Mouse (Mus musculus): ENCODE measurements at regions not wholly inside any gene's neighbourhood (a gene's known extent, or its start where the extent isn't known, plus 50 kb on each side); places are given as distances from the start of the nearest gene placed in this dataset.

DNA sequence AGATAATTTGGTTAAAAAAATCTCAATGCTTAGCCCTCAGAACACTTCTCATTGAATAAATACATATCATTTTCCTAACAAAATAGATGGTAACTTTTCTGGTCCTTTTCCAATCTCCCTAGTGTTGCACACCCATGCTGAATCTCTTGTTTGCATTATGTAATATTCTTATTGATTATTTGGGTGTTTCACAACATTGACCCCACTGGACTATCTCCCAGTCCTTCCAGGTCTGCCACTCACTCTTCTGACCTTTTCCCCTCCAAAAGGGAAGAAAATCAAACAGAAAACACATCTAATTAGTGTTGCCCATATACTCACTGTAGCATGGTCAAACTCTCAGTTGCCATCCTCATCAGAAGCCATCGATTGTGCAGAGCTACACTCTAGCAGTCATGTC lies 305.7 kb downstream of the 9330182O14Rik start:
- no peaks in the 10 kb centered on the region for H3K27me3 ChIP-seq (ENCODE audit: control insufficient read depth in 1 of 2, insufficient read depth in 2 of 2, low read length in 2 of 2)
- no peak overlapping the region for H3K9ac ChIP-seq (ENCODE audit: control insufficient read depth, low read depth, low read length, poor library complexity, severe bottlenecking)
- H3K9me3 ChIP-seq (replicated peaks; ENCODE audit: insufficient read depth, low read length) = no peaks in the 10 kb centered on the region
- no peak for DNase-seq (ENCODE audit: low read depth, low spot score)
- H3K4me3 ChIP-seq (ENCODE audit: control insufficient read depth in 1 of 2, insufficient read depth in 1 of 2, low read depth in 2 of 2, low read length in 2 of 2) = no peak overlapping the region
- no peak for TF ChIP-seq JUND (IDR thresholded peaks at IDR 0.05; ENCODE audit: low read depth, low read length)
- no peak for TF ChIP-seq MEF2A (IDR thresholded peaks at IDR 0.05; ENCODE audit: extremely low read depth, insufficient replicate concordance, low read depth, low read length, poor library complexity, severe bottlenecking)
- TF ChIP-seq RCOR1 (IDR thresholded peaks at IDR 0.05; ENCODE audit: low read depth, low read length) = no peak
- no peak for TF ChIP-seq ZKSCAN1 (IDR thresholded peaks at IDR 0.05; ENCODE audit: low read depth, low read length)
- no peak for TF ChIP-seq CHD1 (IDR thresholded peaks at IDR 0.05; ENCODE audit: low read depth, low read length)
- TF ChIP-seq GATA1 (IDR thresholded peaks at IDR 0.05; ENCODE audit: low read depth, low read length) = no peak
- TF ChIP-seq MXI1 (IDR thresholded peaks at IDR 0.05; ENCODE audit: low read depth, low read length) = no peak
- no peak for TF ChIP-seq USF1 (IDR thresholded peaks at IDR 0.05; ENCODE audit: low read depth, low read length)
- no peaks in the 10 kb centered on the region for H3K36me3 ChIP-seq (ENCODE audit: control insufficient read depth in 1 of 2, insufficient read depth in 2 of 2, low read length in 2 of 2)
- no peaks in the 10 kb centered on the region for H3K79me2 ChIP-seq (ENCODE audit: control insufficient read depth, insufficient read depth, low read length, poor library complexity)
- no peak overlapping the region for H3K27ac ChIP-seq (ENCODE audit: control insufficient read depth, low read depth, low read length)
- no peaks in the 10 kb centered on the region for H3K4me1 ChIP-seq (ENCODE audit: control insufficient read depth in 1 of 2, insufficient read depth in 2 of 2, low read length in 2 of 2)

DNA sequence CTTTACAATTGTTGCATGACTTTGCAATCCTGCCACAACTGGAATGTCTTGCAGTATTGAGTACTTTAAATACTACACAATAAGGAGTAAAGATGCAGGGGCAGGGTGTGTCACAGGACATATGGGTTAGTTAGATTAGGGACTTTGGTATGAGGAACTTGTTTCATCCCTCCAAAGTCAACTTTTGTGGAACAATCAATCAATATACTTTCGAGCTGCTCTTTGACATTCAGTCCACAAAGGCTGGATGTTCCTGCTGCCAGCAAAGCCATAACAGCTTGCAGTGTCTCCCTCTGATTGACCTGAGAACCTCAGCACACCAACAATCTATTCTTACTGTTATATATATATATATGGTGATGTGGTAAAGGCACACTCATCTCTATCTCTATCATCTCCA lies 314.5 kb downstream of the 9330182O14Rik start:
- Histone ChIP-seq H3K36me3 (ENCODE audit: control insufficient read depth in 1 of 2, insufficient read depth in 2 of 2, low read length in 2 of 2) (no peaks in the 10 kb centered on the region), H3K79me2 (ENCODE audit: control insufficient read depth, insufficient read depth, low read length, poor library complexity) (no peaks in the 10 kb centered on the region), H3K27me3 (ENCODE audit: control insufficient read depth in 1 of 2, insufficient read depth in 2 of 2, low read length in 2 of 2) (no peaks in the 10 kb centered on the region), H3K4me1 (ENCODE audit: control insufficient read depth in 1 of 2, insufficient read depth in 2 of 2, low read length in 2 of 2) (no peaks in the 10 kb centered on the region), H3K4me3 (ENCODE audit: control insufficient read depth in 1 of 2, insufficient read depth in 1 of 2, low read depth in 2 of 2, low read length in 2 of 2) (no peak overlapping the region), H3K9ac (ENCODE audit: control insufficient read depth, low read depth, low read length, poor library complexity, severe bottlenecking) (no peak overlapping the region), H3K27ac (ENCODE audit: control insufficient read depth, low read depth, low read length) (no peak overlapping the region), H3K9me3 (replicated peaks; ENCODE audit: insufficient read depth, low read length) (no peaks in the 10 kb centered on the region)
- no peak for DNase-seq (ENCODE audit: low read depth, low spot score)
- no peak for TF ChIP-seq NELFE (IDR thresholded peaks at IDR 0.05; ENCODE audit: low read depth, low read length)
- TF ChIP-seq EP300 (IDR thresholded peaks at IDR 0.05; ENCODE audit: low read depth in 1 of 2, low read length in 2 of 2) = no peak
- no peak for TF ChIP-seq TBP (IDR thresholded peaks at IDR 0.05; ENCODE audit: low read depth, low read length)
- TF ChIP-seq TCF12 (IDR thresholded peaks at IDR 0.05; ENCODE audit: low read depth, low read length) = no peak
- no peak for TF ChIP-seq MAFK (IDR thresholded peaks at IDR 0.05; ENCODE audit: borderline replicate concordance, low read depth, low read length)
- no peak for TF ChIP-seq ETS1 (IDR thresholded peaks at IDR 0.05; ENCODE audit: low read depth, low read length)
- TF ChIP-seq NRF1 (IDR thresholded peaks at IDR 0.05; ENCODE audit: insufficient read depth, low read depth, low read length, poor library complexity, severe bottlenecking) = no peak
- no peak for TF ChIP-seq MYB (IDR thresholded peaks at IDR 0.05; ENCODE audit: low read depth, low read length)
- no peak for TF ChIP-seq MYC (IDR thresholded peaks at IDR 0.05; ENCODE audit: low read depth, low read length)
- no peak for TF ChIP-seq HCFC1 (IDR thresholded peaks at IDR 0.05; ENCODE audit: low read depth, low read length)
- no peak for TF ChIP-seq ZKSCAN1 (IDR thresholded peaks at IDR 0.05; ENCODE audit: low read depth, low read length)
- no peak for TF ChIP-seq CHD1 (IDR thresholded peaks at IDR 0.05; ENCODE audit: low read depth, low read length)
- TF ChIP-seq USF1 (IDR thresholded peaks at IDR 0.05; ENCODE audit: low read depth, low read length) = no peak
- TF ChIP-seq UBTF (IDR thresholded peaks at IDR 0.05; ENCODE audit: borderline replicate concordance, insufficient read depth, low read depth, low read length) = no peak
- TF ChIP-seq ZC3H11A (IDR thresholded peaks at IDR 0.05; ENCODE audit: low read depth, low read length) = no peak
- no peak for TF ChIP-seq KAT2A (conservative IDR thresholded peaks at IDR 0.05; ENCODE audit: low read depth, low read length)
- TF ChIP-seq ZNF384 (IDR thresholded peaks at IDR 0.05; ENCODE audit: low read depth, low read length) = no peak
- no peak for TF ChIP-seq MAZ (IDR thresholded peaks at IDR 0.05; ENCODE audit: low read depth, low read length)
- no peak for TF ChIP-seq JUND (IDR thresholded peaks at IDR 0.05; ENCODE audit: low read depth, low read length)
- TF ChIP-seq POLR2AphosphoS2 (IDR thresholded peaks at IDR 0.05; ENCODE audit: low read length) = no peak

Measured in MEL (cell line).